Mouse (Mus musculus): Measurements from ENCODE around the gene Gm21775.
"Not testable (repeated sequence)": the region's sequence is repeated elsewhere in the genome, so short reads cannot be mapped to it uniquely, and the experiment has no call there.

The Gm21775 gene

GRCm38 (mm10) chrY:10553153-10553552, at the start of gene Gm21775:
TSS of gene Gm21775 (plus strand) at chrY:10553453.
- DNase-seq (ENCODE audit: low spot score in 2 of 2), result not testable (repeated sequence)

GRCm38 (mm10) chrY:10535942-10536341, 17.3 kb upstream of the Gm21775 start, which contains the start of gene Gm20737:
TSS of gene Gm20737 (minus strand) at chrY:10536042.
- DNase-seq (ENCODE audit: low spot score in 2 of 2), result not testable (repeated sequence)

Measured in frontal cortex, postnatal 25 days (tissue).